Mouse (Mus musculus): ENCODE results near the gene Hbp1.

DNA sequence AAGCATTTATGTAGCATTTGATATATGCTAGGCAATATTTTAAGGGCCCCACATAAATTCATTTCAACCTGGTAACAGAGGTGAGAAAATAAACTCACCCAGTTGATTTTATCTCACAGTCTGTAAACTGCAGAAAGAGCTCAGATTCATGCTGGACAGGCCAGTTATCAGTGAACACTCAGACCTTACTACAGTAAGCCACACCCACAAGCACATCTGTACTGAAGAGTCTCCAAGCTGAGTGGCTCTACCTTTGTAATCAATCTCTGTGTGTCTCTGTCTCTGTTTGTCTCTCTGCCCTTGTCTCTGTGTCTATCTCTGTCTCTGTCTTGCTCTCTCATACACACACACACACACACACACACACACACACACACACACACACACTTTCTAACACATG is 39.4 kb upstream of the Hbp1 start:
- no peak for TF ChIP-seq CTCF (IDR thresholded peaks at IDR 0.05; ENCODE audit: low read depth)
- no peak for TF ChIP-seq EP300 (optimal IDR thresholded peaks at IDR 0.05)

Measured in stomach, postnatal 0 days (tissue).